Mouse (Mus musculus) spleen, adult 2 months (tissue): ENCODE data around the gene Ssu2.

ENCODE experiments used
- CTCF ChIP-seq: fragments of 200-500 bp; IDR thresholded peaks from 2 replicates; pipeline ENCODE4 v1.5.1; 2011; ENCODE audit warnings: mild to moderate bottlenecking, inconsistent platforms; ENCODE audit not compliant: insufficient read depth, insufficient read length, insufficient replicate concordance; ENCODE audit errors: extremely low read depth
- POLR2A ChIP-seq: fragments of 200-500 bp; IDR thresholded peaks from 2 replicates; pipeline ENCODE4 v1.6.1; 2011; ENCODE audit warnings: low read depth, low read length, inconsistent platforms

GRCm38 (mm10) chr6:112309330-112309938 is 78.4 kb downstream of the Ssu2 start:
- TF ChIP-seq POLR2A (no peak), CTCF (no peak)
